Mouse (Mus musculus) liver, embryonic 14.5 days (tissue): ENCODE data around the gene Taok1.

Experiments
- CTCF ChIP-seq: IDR thresholded peaks from 2 replicates; pipeline ENCODE4 v1.5.1; 2016; ENCODE audit warnings: antibody characterized with exemption, low read depth, control low read depth
- EP300 ChIP-seq: IDR thresholded peaks from 2 replicates; pipeline ENCODE4 v1.6.1; 2016; ENCODE audit warnings: antibody characterized with exemption, low read depth

- TF ChIP-seq CTCF (no peak), EP300 (no peak)
These were observed 75.3 kb downstream of the Taok1 start for GRCm38 (mm10) chr11:77532202-77532846.
